In the genomic region with DNA sequence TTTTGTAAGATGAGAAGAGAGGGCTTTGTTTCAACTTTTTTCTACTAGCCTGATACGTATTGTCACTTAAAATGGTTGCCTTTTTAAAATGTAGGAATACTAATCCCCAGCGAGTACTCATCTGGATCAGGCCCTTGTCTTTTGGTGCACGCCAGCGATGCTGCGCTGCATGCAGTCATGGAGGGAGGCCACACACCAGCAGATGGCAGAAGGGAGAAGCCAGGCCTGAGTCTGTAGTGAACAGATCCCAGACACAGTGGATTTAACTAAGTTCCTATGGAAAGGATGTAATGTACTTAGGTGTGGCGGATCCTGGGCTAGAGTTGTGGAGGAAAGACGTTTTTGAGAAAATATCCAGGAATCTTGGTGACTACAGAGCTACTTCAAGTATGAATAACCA, we compare ENCODE assay signal across 14 mouse cellular contexts. TPM values are rescaled to one million over a fixed set of nuclear protein-coding genes. Genes with fewer than 3 reads are reported as not detected.
A peak's percentile ranks its signal among the peaks of the same experiment; 100 is the strongest.
DNase-seq lines count a peak whose midpoint lies in the region; ATAC-seq and TF ChIP-seq lines count a peak whose summit lies in the region.
"Had no signal": no experiment of that assay in that cellular context is flagged by ENCODE, and none has a peak within 500 bp of the region (broad histone marks: within the 10 kb centered on the region; RNA-seq: fewer than 3 reads in every experiment).

No protein-coding gene starts in this region.

- no peak for ATAC-seq in forebrain, embryonic 14.5 days
- no peak for ATAC-seq in forebrain, embryonic 16.5 days
- ATAC-seq: CD4-positive, CD25-positive, alpha-beta regulatory T cell, adult 4 months; forebrain, embryonic 15.5 days had no signal

- peak; percentile 12 for DNase-seq in forebrain, embryonic 14.5 days (ENCODE audit: low spot score)
- peak; percentile 16 to 38 for DNase-seq in layer of hippocampus, adult 2 months (ENCODE audit: low spot score in 2 of 2)
- DNase-seq in layer of hippocampus, adult 8-10 months (ENCODE audit: low spot score in 2 of 2), result no peak
- peak; percentile 17 for DNase-seq in right cerebral cortex, postnatal 14 days
- no peak for DNase-seq in right cerebral cortex, postnatal 36 days (ENCODE audit: low spot score in 2 of 2)
- DNase-seq in ovary, postnatal 10 days (ENCODE audit: low spot score), result no peak
- DNase-seq: kidney, adult 8-10 months; lung, adult 18-20 months; thymus, postnatal 14 days had no signal

- no peak overlapping the region for H3K4me3 ChIP-seq in forebrain, embryonic 14.5 days (ENCODE audit: low read depth, low read length)
- no peak overlapping the region for H3K4me3 ChIP-seq in forebrain, embryonic 16.5 days (replicated peaks; ENCODE audit: low read length)
- H3K4me3 ChIP-seq in layer of hippocampus, adult 2 months, result no peak overlapping the region
- H3K4me3 ChIP-seq: forebrain, embryonic 15.5 days; hindbrain, embryonic 10.5 days had no signal

- H3K9ac ChIP-seq in forebrain, embryonic 14.5 days (ENCODE audit: low read length), result no peak overlapping the region
- no peak overlapping the region for H3K9ac ChIP-seq in forebrain, embryonic 16.5 days (replicated peaks; ENCODE audit: low read depth, low read length)
- H3K9ac ChIP-seq: forebrain, embryonic 15.5 days had no signal

- peak; percentile 73 for TF ChIP-seq CTCF in layer of hippocampus, adult 2 months (conservative IDR thresholded peaks at IDR 0.05)

- no peaks in the 10 kb centered on the region for H3K9me3 ChIP-seq in forebrain, embryonic 14.5 days (replicated peaks; ENCODE audit: control insufficient read depth, low read length)
- H3K9me3 ChIP-seq in forebrain, embryonic 16.5 days (ENCODE audit: control insufficient read depth, low read length), result no peaks in the 10 kb centered on the region
- H3K9me3 ChIP-seq: forebrain, embryonic 15.5 days; hindbrain, embryonic 10.5 days had no signal

- 94% methylated on average over 7 of the region's 7 CpGs for WGBS in forebrain, embryonic 14.5 days
- 88% methylated on average over 7 of the region's 7 CpGs for WGBS in forebrain, embryonic 16.5 days

- H3K27ac ChIP-seq in forebrain, embryonic 14.5 days (ENCODE audit: low read depth, low read length), result no peak overlapping the region
- no peak overlapping the region for H3K27ac ChIP-seq in forebrain, embryonic 16.5 days (ENCODE audit: low read length)
- H3K27ac ChIP-seq in layer of hippocampus, adult 2 months, result no peak overlapping the region
- H3K27ac ChIP-seq: forebrain, embryonic 15.5 days; hindbrain, embryonic 10.5 days had no signal

- H3K27me3 ChIP-seq in forebrain, embryonic 14.5 days (replicated peaks; ENCODE audit: control insufficient read depth, insufficient read depth, low read length), result no peaks in the 10 kb centered on the region
- H3K27me3 ChIP-seq in forebrain, embryonic 16.5 days (replicated peaks; ENCODE audit: control insufficient read depth, insufficient read depth, low read length), result no peaks in the 10 kb centered on the region
- H3K27me3 ChIP-seq: forebrain, embryonic 15.5 days had no signal

- no peak overlapping the region for H3K4me2 ChIP-seq in forebrain, embryonic 14.5 days (ENCODE audit: low read length)
- H3K4me2 ChIP-seq in forebrain, embryonic 16.5 days (ENCODE audit: low read length), result no peak overlapping the region
- H3K4me2 ChIP-seq: forebrain, embryonic 15.5 days; midbrain, embryonic 11.5 days had no signal

- H3K4me1 ChIP-seq in forebrain, embryonic 14.5 days (ENCODE audit: control insufficient read depth, insufficient read depth, low read length), result no peaks in the 10 kb centered on the region
- H3K4me1 ChIP-seq in forebrain, embryonic 16.5 days (replicated peaks; ENCODE audit: control insufficient read depth, insufficient read depth, low read length), result no peaks in the 10 kb centered on the region
- H3K4me1 ChIP-seq: forebrain, embryonic 15.5 days had no signal

- peaks cover 58% of the 10 kb centered on the region for H3K36me3 ChIP-seq in forebrain, embryonic 14.5 days (ENCODE audit: control insufficient read depth, insufficient read depth, low read length)
- H3K36me3 ChIP-seq in forebrain, embryonic 16.5 days (ENCODE audit: control insufficient read depth, insufficient read depth), result peaks cover 42% of the 10 kb centered on the region

RNA-seq across cellular contexts. Expression of a gene that starts 25.0 kb away (rescaled TPM):
- 35.9 and 45.5 TPM in 2 replicates for polyA plus RNA-seq in forebrain, embryonic 14.5 days (2014; fragmentation: Nextera tagmentation; extraction: Ambion mirVana)
- polyA plus RNA-seq in forebrain, embryonic 16.5 days (2015; fragmentation: Nextera tagmentation; extraction: Ambion mirVana), result 38.1 and 43.5 TPM in 2 replicates
- total RNA-seq in layer of hippocampus, adult 2 months (2021), result 10 to 100 TPM; 28.8 to 30.3 TPM
- 10 to 100 TPM; 27.3 to 32.3 (median 29.8) TPM for total RNA-seq in layer of hippocampus, adult 8-10 months (2022)

RNA-seq across cellular contexts. Expression of a gene that starts 31.6 kb away (rescaled TPM):
- 99.8 and 110 TPM in 2 replicates for polyA plus RNA-seq in forebrain, embryonic 14.5 days (2014; fragmentation: Nextera tagmentation; extraction: Ambion mirVana)
- 97.0 and 101 TPM in 2 replicates for polyA plus RNA-seq in forebrain, embryonic 16.5 days (2015; fragmentation: Nextera tagmentation; extraction: Ambion mirVana)
- 10 to 100 TPM; 35.8 to 38.6 TPM for total RNA-seq in layer of hippocampus, adult 2 months (2021)
- 10 to 100 TPM; 29.3 to 36.5 (median 35.4) TPM for total RNA-seq in layer of hippocampus, adult 8-10 months (2022)

RNA-seq across cellular contexts. Expression of a gene that starts 46.9 kb away (rescaled TPM):
- 20.9 and 22.2 TPM in 2 replicates for polyA plus RNA-seq in forebrain, embryonic 14.5 days (2014; fragmentation: Nextera tagmentation; extraction: Ambion mirVana)
- 22.6 and 22.8 TPM in 2 replicates for polyA plus RNA-seq in forebrain, embryonic 16.5 days (2015; fragmentation: Nextera tagmentation; extraction: Ambion mirVana)
- 10 to 100 TPM; 45.9 to 46.3 TPM for total RNA-seq in layer of hippocampus, adult 2 months (2021)
- total RNA-seq in layer of hippocampus, adult 8-10 months (2022), result 10 to 100 TPM; 42.1 to 46.7 (median 44.4) TPM

Comparison
In these comparisons a context has a peak if more than half of its experiments do, and no peak if none do; other contexts are left out.
1. DNase-seq: peak in forebrain, embryonic 14.5 days (single experiment), layer of hippocampus, adult 2 months (2 of 2) and right cerebral cortex, postnatal 14 days (single experiment); none in layer of hippocampus, adult 8-10 months (0 of 2), right cerebral cortex, postnatal 36 days (0 of 2) and ovary, postnatal 10 days (single experiment).